Mouse (Mus musculus): ENCODE measurements around the gene Babam2.

GRCm38 (mm10) chr5:31908818-31909217 is 211.3 kb downstream of the Babam2 start:
- TF ChIP-seq CTCF (IDR thresholded peaks at IDR 0.05; ENCODE audit: low read depth) (no peak), EP300 (IDR thresholded peaks at IDR 0.05; ENCODE audit: low read depth) (no peak)
